Mouse (Mus musculus) layer of hippocampus, postnatal 14 days (tissue): Measurements from ENCODE around the gene Csk. TPM values are rescaled to one million over a fixed set of nuclear protein-coding genes. Genes with fewer than 3 reads are reported as not detected.

ENCODE experiments used
- DNase-seq, 2 experiments: peaks; one replicate each; pipeline ENCODE4 v3.0.0; 2021 to 2022; ENCODE audit warnings: low spot score in 2 of 2, mixed read lengths in 1 of 2
- long read RNA-seq, 2 experiments: library from polyadenylated mRNA; stranded (forward); transcript quantifications; one replicate each; pipeline ENCODE4 v2.0.0; 2021
- total RNA-seq, 2 experiments: library from RNA; stranded (reverse); gene quantifications; 2 replicates each; pipeline ENCODE4 v1.2.3; 2021

The Csk gene
- 10 to 100 TPM; 41.6 to 49.5 TPM for total RNA-seq
- long read RNA-seq, experiment 1, transcript Csk-201 (13 exons, 2,749 nt) = major isoform, 7 of 18 reads
- long read RNA-seq, experiment 1, partial matches to known transcripts = 8 of 18 reads
- long read RNA-seq, experiment 1, other reads (novel, unspliced or antisense) = 3 of 18 reads
- long read RNA-seq, experiment 2, transcript Csk-201 (13 exons, 2,749 nt) = major isoform, 11 of 39 reads
- long read RNA-seq, experiment 2, partial matches to known transcripts = 25 of 39 reads
- long read RNA-seq, experiment 2, other reads (novel, unspliced or antisense) = 3 of 39 reads

DNA sequence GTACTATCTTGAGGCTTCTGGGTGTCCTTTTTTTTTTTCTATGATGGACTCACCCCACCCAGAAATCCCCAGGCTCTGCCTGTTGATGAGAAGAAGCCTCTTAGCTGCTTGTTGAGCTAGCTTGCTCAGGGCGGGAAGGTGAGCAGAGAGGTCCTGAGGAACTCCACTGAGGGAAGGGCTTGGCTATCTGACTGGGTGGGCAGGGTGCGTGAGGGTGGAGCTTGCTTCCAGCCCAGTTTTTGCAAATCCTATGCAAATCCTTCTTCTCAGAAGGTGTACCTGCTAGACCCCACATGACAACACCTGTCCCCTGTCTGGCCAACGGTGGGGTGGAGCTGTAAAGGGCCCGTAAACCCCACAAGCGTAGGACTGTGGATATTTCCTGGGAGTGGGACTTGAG is at the start of gene Csk:
Gene Csk, minus strand, starts transcription at position 349 of the 400 bp plus-strand sequence.
- DNase-seq = no peak

DNA sequence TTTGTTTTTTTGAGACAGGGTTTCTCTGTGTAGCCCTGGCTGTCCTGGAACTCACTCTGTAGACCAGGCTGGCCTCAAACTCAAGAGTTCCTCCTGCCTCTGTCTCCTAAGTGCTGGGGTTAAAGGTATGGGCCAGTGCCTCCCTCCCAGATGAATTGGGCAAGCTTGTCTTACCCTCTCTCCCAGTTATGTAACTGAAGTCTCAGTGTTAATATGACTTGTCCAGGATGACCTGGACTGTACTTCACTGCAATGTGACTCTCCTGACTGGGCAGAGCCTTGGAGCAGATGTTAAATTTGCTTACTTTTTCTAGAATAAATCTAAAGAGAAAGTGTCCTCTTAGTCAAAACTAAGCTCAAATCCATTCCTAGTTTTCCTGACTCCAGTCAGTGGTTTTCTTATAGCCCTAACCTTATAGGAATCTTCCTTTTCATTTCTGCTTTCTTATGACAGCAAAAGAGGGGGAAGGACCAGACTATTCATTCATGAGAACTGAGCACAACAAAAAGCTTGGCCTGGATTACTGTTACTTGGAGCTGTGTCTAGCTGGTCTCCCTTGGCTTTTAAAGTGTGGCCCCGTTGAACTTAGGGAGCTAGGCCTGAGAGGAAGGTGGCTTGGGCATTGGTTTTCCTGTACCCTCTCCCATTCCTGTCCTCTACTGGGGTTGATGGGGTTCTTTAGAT is 45.2 kb upstream of the Csk start:
- peak in 1 of 2 experiments; percentile 29 for DNase-seq

DNA sequence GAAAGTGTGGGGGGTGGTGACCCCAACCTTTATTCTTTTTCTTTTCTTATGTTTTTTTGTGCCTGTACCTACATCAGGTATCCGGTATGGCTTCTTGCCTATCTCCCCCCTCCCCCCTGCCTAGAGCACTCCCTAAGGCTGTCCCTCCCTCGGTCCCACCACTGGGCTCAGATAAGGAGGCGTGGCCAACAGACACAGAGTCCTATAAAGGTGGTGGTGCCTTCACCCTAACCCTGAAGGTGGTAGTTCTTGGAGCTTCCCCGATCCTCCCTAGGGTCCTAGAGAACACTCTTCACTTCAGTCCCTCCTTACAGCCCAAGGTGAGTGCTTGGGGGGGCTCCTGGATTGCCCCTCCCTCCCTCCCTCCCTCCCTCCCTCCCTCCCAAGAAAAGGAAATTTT is 43.9 kb upstream of the Csk start:
- no peak for DNase-seq

DNA sequence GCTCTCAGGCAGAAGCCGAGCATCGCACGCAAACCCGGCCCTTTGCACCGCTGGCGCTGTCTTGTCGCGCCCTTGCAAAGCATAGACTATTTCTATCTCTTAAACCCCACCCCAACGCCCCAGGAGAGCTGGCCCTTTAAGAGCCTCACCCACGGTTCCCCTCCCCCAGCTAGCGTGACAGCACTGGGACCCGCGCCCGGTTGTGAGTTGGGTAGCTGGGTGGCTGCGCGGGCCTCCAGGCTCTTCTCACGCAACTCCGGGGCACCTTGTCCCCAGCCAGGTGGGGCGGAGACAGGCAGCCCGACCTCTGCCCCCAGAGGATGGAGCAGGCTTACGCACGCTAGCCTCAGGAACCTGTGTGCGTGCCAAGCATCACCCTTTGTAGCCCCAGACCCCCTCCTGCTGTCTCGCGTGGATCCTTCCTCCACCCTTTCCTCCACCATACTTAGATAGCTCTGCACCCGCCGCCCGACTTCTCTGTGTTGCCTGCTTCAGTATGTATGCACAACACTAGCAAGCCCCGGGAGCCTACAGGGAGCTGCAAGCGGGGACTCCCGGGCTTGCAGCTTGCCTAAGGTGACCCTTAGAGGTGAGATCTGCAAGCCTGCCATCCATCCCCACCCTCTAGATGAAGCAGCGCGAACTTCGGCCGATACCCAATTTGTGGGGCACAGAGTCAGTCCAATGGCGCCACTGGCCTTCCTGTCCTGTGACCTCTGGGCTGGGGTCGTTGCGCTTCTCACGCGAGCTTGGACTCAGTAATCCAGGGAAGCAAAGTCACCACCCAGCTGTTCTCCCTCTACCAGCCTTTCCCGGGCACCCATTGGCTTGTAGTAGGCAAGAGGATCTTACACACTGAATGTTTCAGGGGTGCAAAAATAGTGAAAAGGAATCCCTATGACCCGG is 43.2 kb upstream of the Csk start:
- DNase-seq = peak; percentile 79 to 86

DNA sequence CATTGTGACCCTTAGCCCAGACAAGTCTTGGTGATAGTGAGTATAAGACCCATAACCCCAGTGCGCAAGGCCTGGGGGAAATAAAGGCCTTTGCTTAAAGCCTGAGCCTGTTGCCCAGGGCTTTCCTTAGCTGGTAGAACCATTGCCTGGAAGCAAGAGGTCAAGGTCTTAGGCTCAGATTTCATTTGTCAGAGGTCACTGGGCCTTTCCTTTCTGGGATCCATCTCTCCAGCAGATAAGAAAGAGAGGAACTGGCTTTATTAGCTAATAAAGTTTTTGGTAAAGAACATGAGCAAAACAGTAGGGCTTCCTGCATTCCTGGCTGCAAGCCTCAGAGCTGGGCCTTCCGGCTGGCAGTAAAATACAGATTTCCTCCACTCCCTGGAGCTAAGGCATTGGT is 40.7 kb upstream of the Csk start:
- DNase-seq = no peak

DNA sequence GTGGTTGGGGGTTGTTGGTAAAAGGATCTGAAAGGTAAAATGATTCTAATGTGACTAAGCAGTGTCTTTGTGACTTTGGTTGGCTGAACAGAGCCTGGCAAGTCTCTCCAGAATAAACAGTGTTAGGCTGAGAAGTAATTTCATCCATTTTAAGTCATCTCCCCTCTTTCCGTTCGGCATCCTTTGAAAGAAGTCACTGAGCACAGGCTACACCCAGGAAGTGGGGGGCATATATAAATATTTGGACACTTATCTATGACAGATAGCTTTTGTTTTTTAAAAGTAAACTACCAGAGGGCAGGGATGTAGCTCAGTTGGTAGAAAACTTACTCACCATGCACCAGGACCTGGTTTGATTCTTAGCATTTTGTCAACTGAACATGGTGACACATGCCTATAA is 35.2 kb upstream of the Csk start:
- DNase-seq = no peak

DNA sequence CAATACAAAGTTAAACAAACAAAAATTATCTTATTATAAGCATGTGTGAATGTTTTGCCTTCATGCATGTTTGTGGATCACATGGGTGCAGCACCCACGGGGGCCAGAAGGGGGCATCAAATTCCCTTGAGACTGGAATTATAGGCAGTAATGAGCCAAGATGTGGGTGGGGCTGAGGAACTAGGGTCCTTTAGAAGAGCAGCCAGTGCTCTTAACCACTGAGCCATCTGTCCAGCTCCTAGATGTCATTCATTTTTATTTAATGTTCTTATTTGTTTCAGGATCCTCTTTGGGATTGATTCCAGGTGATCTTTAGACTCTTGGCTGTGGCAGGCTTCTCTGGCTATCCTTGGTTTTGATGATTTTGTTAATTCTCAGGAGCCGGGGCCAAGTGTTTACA is 34.7 kb upstream of the Csk start:
- no peak for DNase-seq

DNA sequence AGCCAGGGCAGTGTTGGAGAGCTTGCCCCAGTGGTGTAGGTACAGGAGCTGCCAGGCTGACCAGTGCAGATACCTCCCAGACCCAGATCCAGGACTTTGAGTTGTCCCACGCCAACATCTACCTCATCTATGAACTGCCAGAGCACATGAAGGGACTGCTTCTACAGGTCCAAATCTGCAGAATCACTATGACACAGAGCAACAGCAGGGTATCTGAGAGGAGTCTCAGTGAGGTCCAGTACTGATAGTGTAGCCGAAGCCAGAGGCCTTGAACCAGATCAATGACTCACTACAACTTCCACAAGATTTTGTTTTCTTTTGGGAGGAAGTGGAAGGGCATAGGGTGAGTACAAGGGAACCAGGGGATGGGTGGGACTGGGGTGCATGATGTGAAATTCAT is 34.3 kb upstream of the Csk start, which contains the start of gene Cyp1a1:
Gene Cyp1a1, plus strand, starts transcription at position 178 of the 400 bp plus-strand sequence.
- DNase-seq = no peak

DNA sequence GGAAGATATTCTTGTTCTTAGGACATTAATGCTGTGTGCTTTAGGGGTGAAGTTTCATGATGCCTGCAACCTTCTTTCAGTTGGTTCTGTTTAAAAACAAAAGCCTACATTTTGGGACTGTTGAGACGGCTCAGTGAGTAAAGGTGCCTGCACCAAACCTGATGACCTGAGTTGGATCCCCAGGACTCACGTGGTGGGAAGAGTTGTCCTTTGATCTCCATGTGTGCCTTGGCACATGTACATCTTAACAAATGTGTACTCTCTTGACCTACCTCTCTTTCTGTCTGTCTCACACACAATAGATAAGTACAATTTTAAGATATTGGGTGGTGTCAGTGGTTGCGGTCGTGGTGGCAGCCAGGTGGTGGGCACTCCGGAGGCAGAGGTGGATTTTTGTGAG is 32.6 kb upstream of the Csk start:
- no peak for DNase-seq

DNA sequence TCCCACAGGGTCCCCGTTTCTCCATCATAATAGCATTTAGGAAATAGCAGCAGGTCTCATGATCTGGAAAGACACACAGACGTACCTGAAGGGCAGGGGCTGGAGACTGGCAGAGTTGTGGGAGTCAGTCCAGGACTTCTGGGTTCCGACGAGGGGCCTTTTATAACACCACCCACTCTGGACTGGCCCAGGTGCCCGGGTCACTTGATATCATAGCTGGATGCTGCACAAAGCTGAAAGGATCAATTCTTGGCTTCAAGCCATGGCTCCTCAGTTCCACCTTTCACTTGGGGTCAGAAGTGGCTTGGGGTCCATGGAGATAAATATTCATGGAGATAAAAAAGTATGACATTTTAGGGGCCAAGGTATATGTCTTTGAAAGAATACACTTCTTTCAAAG is 30.1 kb upstream of the Csk start, which contains the start of gene Cyp1a2:
Gene Cyp1a2, minus strand, starts transcription at position 184 of the 400 bp plus-strand sequence.
- DNase-seq = no peak

DNA sequence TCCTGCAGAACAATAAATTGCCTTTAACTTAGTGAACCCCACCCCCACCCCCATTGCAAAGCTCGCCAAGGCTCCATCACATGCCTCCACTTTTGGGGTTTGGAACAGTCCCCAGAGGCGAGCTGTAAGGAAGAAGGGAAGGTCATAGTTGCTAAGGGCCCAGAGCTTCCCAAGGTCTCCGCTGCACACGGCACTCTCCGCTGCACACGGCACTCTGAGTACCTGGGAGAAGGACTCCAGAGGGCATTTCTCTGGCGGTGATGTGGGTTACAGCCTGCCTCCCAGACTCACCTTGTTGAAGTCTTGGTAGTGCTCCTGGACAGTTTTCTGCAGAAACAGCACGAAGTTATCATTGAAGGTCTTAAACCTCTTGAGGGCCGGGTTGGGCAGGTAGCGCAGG is 28.0 kb upstream of the Csk start:
- no peak for DNase-seq

DNA sequence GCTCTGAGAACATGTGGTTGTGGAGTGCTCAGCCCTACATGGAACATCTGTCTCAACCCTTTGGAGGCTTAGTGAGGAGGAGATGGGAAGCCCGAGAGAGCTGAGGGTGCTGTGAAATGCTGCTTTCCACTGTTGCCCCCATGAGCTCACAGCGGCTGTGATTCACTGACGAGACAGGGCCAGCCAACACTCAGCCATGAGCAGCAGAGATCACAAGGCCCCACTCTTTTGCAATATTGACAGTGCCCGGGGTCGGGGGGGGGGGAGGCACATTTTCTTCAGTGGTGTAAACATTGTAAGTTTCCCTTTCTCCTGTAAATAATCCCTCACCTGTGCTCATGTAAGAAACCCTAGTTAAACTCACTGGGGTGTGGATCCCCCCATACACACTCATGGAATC is 18.1 kb upstream of the Csk start:
- DNase-seq = no peak

DNA sequence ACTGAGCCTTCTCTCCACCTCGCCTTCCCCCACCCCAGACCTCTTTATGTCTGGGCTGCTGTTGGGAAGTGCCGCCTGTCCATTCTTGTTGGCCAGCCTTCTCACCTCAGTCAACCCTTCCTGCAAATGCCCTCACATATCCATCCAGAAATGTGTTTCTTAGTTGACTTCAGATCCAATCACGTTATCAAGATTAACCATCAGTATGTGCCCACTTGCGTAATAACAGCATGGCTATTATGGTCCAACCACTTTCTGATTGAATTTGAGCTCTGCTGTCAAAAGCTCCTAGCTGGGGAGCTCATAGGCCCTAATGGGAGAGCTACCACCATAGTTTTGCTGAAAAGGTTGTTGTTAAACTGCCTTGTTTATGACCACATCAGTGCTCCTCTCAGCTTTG is 17.6 kb upstream of the Csk start:
- no peak for DNase-seq

DNA sequence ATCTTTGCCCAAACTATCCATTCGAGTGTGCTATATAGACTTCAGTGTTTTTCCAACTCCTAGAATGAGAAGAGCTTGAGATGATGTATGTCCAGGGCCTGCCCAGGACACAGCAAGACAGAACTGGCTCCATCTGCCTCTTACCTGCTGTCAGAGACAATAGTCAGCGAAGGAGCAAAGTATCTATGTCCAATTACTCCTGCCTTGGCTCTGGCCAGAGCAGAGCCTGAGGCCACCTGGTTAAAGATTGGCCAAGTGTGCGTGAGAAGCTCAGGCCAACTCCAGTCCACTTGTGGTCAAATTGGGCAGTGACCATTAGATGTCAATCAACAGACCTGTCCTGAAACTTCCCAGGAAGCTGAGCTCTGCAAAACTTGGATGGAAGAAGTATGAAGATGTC is 16.1 kb upstream of the Csk start:
- no peak for DNase-seq

DNA sequence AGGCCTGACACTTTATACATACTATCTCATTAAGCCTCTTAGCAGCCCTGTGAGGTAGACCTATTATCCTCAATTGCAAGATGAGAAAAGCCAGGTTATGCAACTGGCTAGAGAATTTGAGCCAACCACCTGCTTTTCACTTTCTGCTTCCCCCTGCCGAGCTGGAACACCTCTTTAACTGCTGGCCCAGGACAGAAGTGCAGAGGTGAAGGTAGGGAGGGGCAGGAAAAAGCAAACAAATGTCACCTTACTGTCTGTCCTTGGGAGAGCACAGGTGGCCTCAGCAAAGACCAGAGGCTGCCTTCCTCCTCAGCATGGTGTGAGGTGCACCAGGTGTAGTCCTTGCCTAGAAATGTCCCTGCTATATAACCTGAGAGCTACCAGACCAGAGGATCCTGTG is 14.8 kb upstream of the Csk start:
- no peak for DNase-seq

DNA sequence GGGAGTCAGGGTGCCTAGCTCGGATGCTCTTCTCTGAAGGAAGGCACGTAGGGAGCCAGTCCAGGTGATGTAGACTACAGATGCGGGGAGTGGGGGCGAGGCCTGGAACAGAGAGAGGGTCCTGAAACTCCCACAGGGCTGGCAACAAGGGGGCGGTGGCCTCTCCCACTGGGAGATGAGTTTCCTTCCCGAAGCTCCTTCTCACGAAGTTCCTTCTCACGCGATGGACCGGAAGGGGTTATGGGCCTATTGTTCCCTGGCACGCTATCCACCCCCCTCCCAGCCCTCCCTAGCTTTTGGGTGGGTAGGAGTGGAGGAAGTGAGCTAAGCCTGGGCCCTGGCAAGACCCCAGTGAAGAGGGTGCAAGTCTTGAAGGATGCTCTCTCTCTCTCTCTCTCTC is 14.4 kb upstream of the Csk start:
- no peak for DNase-seq

DNA sequence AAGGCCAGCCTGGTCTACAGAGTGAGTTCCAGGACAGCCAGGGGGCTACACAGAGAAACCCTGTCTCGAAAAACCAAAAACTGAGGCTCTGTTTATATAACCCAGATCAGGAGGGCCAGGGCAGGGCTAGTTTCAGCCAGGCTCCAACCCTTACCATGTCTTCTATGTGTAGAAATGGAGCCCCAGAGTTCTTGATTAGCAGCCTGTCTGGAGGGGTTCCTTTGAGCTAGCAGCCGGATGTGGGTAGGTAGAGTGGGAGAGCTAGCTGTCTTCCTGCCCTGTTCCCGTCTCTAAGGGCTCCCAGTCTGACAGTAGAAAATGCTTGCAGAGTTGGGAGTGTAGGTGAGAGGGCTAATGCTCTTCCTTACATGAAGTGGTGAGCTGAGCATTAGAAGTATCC is 13.7 kb upstream of the Csk start:
- DNase-seq = no peak

DNA sequence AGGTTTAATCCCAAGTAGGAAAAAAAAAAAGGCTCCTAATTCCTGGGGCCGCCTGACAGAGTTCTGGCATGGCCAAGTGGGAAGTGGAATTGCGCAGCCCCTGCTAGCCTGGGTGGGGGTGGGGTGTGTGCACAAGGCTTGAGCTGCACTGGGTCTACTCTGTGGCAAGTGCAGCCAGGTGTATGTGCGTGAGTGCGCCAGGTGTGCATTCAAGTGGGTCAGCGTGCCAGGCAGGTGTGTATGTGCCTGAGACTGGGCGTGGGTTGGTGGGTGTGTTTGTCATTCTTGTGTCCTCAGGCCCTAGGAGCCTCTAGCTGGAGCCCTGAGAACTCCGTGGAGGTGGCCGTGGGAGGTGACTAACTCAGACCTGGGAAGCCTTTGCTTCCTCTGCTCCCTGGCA is 13.1 kb upstream of the Csk start:
- no peak for DNase-seq

DNA sequence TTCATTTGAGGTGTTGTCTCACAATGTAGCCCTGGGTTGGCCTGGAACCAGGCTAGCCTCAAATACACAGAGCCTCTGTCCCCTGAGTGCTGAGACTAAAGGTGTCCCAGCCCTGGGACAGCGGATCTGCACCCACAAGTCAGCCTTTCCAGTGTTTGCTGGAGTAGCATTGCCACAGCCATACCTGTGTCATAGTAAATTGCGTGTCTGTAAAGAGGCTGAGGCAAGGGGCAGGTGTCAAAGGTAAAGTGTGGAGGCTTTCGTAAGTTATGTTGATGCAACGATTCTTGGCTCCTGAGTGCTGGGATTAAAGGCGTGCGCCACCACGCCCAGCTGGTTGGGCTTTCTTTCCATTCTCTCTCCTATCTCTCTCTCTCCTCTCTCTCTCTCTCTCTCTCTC is 11.2 kb upstream of the Csk start:
- no peak for DNase-seq

DNA sequence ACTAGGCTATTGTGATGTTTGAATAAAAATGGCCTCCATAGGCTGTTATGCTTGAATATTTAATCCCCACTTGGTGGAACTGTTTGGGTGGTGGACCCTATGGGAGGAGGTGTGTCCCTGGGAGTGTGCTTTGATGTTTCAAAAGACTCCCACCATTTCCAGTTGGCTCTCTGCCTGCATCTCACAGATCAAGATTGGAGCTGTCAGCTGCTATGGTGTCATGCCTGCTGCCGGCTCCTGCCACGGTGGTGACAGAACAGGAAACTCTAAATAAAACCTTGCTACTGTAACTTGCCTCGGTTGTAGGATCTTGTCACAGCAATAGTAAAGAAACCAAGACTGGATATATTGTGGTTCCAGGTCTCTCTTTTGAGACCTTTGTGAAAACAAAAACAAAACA is 8.1 kb upstream of the Csk start:
- DNase-seq = no peak

DNA sequence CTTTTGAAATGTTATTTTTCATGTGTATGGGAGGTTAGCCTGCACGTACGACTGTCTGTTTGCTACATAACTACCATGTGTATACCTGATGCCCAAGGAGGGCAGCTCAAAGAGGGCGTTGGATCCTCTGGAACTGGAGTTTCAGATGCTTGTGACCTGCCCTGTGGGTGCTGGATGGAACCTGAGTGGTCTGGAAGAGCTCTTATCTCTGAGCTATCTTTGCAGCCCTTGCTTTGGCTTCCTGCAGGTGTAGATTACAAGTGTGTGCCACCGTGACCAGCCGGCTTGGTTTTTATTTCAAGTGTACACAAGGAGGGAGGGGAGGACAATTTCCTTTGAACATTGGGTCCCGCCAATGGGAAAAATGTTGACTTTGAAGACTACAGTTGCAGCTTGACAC is 7.1 kb upstream of the Csk start:
- no peak for DNase-seq

DNA sequence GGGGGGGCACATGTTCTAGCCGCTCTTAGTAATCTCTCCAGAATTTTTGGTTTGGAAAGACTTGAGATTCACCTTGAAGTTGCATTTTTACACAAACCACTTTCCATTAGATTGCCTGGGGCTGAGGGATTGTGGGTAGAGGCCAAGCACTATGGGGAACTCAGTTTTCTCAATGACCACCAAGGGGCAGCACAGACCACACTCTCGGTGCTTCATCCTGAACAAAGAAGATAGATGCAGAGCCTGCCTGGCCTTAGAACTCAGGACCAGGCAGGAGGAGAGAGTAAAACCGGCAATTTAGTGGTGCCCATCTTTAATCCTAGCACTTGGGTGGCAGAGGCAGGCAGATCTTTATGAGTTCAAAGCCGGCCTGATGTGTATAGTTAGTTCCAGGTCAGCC is 6.3 kb upstream of the Csk start:
- DNase-seq = peak; percentile 70 to 88
